Mouse (Mus musculus) limb, embryonic 14.5 days (tissue): ENCODE data around the gene Usp25. TPM values are rescaled to one million over a fixed set of nuclear protein-coding genes. Genes with fewer than 3 reads are reported as not detected.
A peak's percentile ranks its signal among the peaks of the same experiment; 100 is the strongest.

Source experiments
- ATAC-seq: fragments of 200-750 bp; cut with Nextera tagmentation; 2 replicates; pipeline ENCODE4 v1.8.0; 2017; ENCODE audit warnings: low read depth, moderate number of reproducible peaks, moderate TSS enrichment; ENCODE audit not compliant: low FRiP score
- DNase-seq: peaks from one replicate; pipeline ENCODE4 v3.0.0-alpha.2; 2015; ENCODE audit warnings: low spot score
- H3K27ac ChIP-seq: fragments of 300-500 bp; sonication (generic); replicated peaks from 2 replicates; pipeline ENCODE4 v1.5.1; 2014; ENCODE audit warnings: low read depth, mild to moderate bottlenecking, low read length, moderate library complexity, mixed read lengths
- H3K27me3 ChIP-seq: fragments of 300-500 bp; sonication (generic); 2 replicates; pipeline ENCODE4 v1.6.1; 2014; ENCODE audit warnings: low read length, mixed read lengths; ENCODE audit not compliant: control insufficient read depth, insufficient read depth
- H3K36me3 ChIP-seq: fragments of 300-500 bp; sonication (generic); 2 replicates; pipeline ENCODE4 v1.6.1; 2014; ENCODE audit warnings: mild to moderate bottlenecking, low read length, moderate library complexity, mixed read lengths; ENCODE audit not compliant: control insufficient read depth, insufficient read depth
- H3K4me1 ChIP-seq: fragments of 300-500 bp; sonication (generic); 2 replicates; pipeline ENCODE4 v1.6.1; 2014; ENCODE audit warnings: antibody characterized with exemption, low read length, mixed read lengths; ENCODE audit not compliant: control insufficient read depth, insufficient read depth
- H3K4me2 ChIP-seq: fragments of 300-500 bp; sonication (generic); replicated peaks from 2 replicates; pipeline ENCODE4 v1.6.1; 2014; ENCODE audit warnings: low read depth, mild to moderate bottlenecking, low read length, moderate library complexity; ENCODE audit not compliant: severe bottlenecking
- H3K4me3 ChIP-seq: fragments of 300-500 bp; sonication (generic); replicated peaks from 2 replicates; pipeline ENCODE4 v1.5.1; 2014; ENCODE audit warnings: low read length
- H3K9ac ChIP-seq: fragments of 300-500 bp; sonication (generic); 2 replicates; pipeline ENCODE4 v1.6.1; 2014; ENCODE audit warnings: mild to moderate bottlenecking, low read depth, low read length, moderate library complexity; ENCODE audit not compliant: severe bottlenecking
- H3K9me3 ChIP-seq: fragments of 300-500 bp; sonication (generic); 2 replicates; pipeline ENCODE4 v1.6.1; 2016; ENCODE audit warnings: low read length; ENCODE audit not compliant: control insufficient read depth
- POLR2A ChIP-seq: fragments of 200-500 bp; IDR thresholded peaks from 2 replicates; pipeline ENCODE4 v1.8.0; 2012; ENCODE audit warnings: inconsistent platforms, mild to moderate bottlenecking, moderate library complexity, borderline replicate concordance; ENCODE audit not compliant: insufficient read depth, insufficient read length; ENCODE audit errors: extremely low read depth
- WGBS: fragments of 180-500 bp; shearing (Covaris S2); extraction: QIAGEN DNeasy Blood & Tissue Kit; methylation state at CpG from one replicate; pipeline ENCODE4 v1.1.7; 2014; 5-methylcytosine and 5-hydroxymethylcytosine counted together
- polyA plus RNA-seq, 2 experiments: library from polyadenylated mRNA; depleted of rRNA in 1 of 2; stranded (reverse) in 1 of 2; unstranded in 1 of 2; fragments of >200 nt; fragmentation: Nextera tagmentation in 1 of 2; extraction: Ambion mirVana in 1 of 2; gene quantifications; 2 replicates each; pipeline versions ENCODE4 v1.2.1 to v1.2.3; 2012 to 2014

Gene Usp25
- polyA plus RNA-seq, 2 experiments = 14.6 to 25.0 TPM

DNA sequence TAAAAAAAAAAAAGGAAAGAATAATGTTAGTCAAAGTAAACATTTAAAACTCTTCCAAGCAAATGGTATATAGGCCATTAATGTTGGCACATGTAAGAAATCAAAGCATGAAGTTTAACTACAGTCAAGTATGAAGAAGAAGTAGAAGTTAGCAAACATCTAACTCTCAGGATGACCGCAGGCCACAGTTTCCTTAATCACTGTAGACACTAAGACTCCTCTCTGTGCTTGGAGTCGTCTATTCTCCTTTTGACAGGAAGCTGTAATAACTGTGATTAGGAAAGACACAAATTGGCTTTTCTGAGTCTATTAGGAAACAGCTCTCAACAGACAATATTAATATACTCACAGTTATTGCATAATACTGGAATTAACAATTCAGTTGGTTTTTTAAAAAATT is 70.6 kb downstream of the Usp25 start:
- no peaks in the 10 kb centered on the region for H3K9me3 ChIP-seq
- no peak for TF ChIP-seq POLR2A
- H3K4me2 ChIP-seq = no peak overlapping the region
- H3K36me3 ChIP-seq = peaks cover 29% of the 10 kb centered on the region
- DNase-seq = no peak
- H3K4me3 ChIP-seq = no peak overlapping the region
- WGBS = 68% methylated on average over 2 of the region's 2 CpGs
- no peak for ATAC-seq
- H3K27ac ChIP-seq = no peak overlapping the region
- no peak overlapping the region for H3K9ac ChIP-seq
- no peaks in the 10 kb centered on the region for H3K27me3 ChIP-seq
- no peaks in the 10 kb centered on the region for H3K4me1 ChIP-seq

DNA sequence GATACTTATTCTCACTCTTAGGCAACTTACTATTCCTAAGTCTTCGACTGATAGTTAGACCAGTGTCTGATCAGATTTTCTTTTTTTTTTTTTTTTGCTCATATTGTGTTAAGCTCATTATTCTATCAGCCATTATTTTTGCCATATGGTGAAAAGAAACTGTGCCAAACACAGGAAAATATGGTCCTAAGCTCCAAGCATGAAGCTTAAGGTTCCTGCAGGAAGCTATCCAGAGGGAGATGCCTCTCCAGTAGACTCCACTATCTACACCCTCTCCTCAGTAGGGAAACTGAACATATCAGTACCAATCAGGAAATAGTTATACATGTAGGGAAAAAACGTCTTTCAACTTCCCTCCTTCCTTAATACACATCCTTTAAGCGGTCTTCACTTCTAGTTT is 76.3 kb downstream of the Usp25 start:
- H3K36me3 ChIP-seq = peaks cover 16% of the 10 kb centered on the region
- no peak for TF ChIP-seq POLR2A
- H3K4me1 ChIP-seq = no peaks in the 10 kb centered on the region
- H3K27ac ChIP-seq = no peak overlapping the region
- H3K9ac ChIP-seq = no peak overlapping the region
- ATAC-seq = no peak
- 88% methylated on average over 3 of the region's 3 CpGs for WGBS
- no peaks in the 10 kb centered on the region for H3K27me3 ChIP-seq
- H3K4me2 ChIP-seq = no peak overlapping the region
- DNase-seq = no peak
- H3K4me3 ChIP-seq = no peak overlapping the region
- H3K9me3 ChIP-seq = no peaks in the 10 kb centered on the region

- ATAC-seq (no peak), DNase-seq (no peak)
- Histone ChIP-seq H3K4me3 (no peak overlapping the region), H3K27ac (no peak overlapping the region), H3K4me1 (no peaks in the 10 kb centered on the region), H3K36me3 (peaks cover 20% of the 10 kb centered on the region), H3K4me2 (no peak overlapping the region), H3K9ac (no peak overlapping the region), H3K9me3 (no peaks in the 10 kb centered on the region), H3K27me3 (no peaks in the 10 kb centered on the region)
- WGBS = 87% methylated on average over 9 of the region's 9 CpGs
- no peak for TF ChIP-seq POLR2A
Measured at GRCm38 (mm10) chr16:77093526-77093925, 80.0 kb downstream of the Usp25 start.

DNA sequence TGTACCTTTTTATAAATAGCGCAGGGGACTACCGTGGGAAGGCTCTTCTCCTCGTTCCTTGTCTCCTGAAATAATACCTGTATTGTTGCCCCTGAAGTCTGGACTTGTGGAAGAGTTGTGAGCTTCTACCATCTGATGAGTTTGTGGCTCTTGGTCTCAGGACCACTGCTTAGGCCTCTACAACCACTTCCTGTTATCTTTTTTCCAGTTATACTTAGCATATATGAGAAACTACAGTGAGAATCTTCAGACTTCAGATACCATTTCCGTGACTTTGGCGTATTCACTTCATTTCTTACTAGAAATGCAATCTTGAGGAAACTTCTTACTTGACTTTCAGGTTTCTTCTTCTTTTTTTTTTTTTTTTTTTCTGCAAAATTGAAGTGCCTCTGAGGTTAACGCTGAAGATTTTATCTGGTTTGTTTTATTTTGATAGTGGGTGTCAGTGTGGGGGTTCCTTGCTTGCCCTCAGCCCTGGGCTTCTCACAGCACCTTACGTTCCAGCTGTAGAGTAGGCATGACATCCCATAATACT is 81.6 kb downstream of the Usp25 start:
- Histone ChIP-seq H3K27me3 (no peaks in the 10 kb centered on the region), H3K9me3 (no peaks in the 10 kb centered on the region), H3K27ac (no peak overlapping the region), H3K9ac (no peak overlapping the region), H3K36me3 (peaks cover 21% of the 10 kb centered on the region), H3K4me1 (no peaks in the 10 kb centered on the region), H3K4me2 (no peak overlapping the region), H3K4me3 (no peak overlapping the region)
- 94% methylated on average over 7 of the region's 7 CpGs for WGBS
- ATAC-seq (no peak), DNase-seq (no peak)
- no peak for TF ChIP-seq POLR2A

GRCm38 (mm10) chr16:77099018-77099869 is 85.7 kb downstream of the Usp25 start:
- Histone ChIP-seq H3K9me3 (no peaks in the 10 kb centered on the region), H3K4me2 (no peak overlapping the region), H3K27ac (no peak overlapping the region), H3K9ac (no peak overlapping the region), H3K4me1 (no peaks in the 10 kb centered on the region), H3K36me3 (peaks cover 27% of the 10 kb centered on the region; the same call in 1 of the 2 replicates), H3K4me3 (no peak overlapping the region), H3K27me3 (no peaks in the 10 kb centered on the region)
- WGBS = 75% methylated on average over 8 of the region's 8 CpGs
- ATAC-seq (no peak), DNase-seq (peak; percentile 52)
- TF ChIP-seq POLR2A = no peak
